Mouse (Mus musculus) adrenal gland (tissue): ENCODE data around the gene Ifna14.
"Not testable (repeated sequence)": the region's sequence is repeated elsewhere in the genome, so short reads cannot be mapped to it uniquely, and the experiment has no call there.

Experiments
- intact Hi-C: fragments of 180-260 bp; cut with DNase I; formaldehyde crosslinking; loops from one replicate; pipeline ENCODE4 v1.15.1; 2025
- long read RNA-seq, 2 experiments: library from polyadenylated mRNA; unstranded; transcript quantifications; one replicate each; pipeline ENCODE4 v2.0.0; 2020; ENCODE audit warnings: borderline replicate concordance in 1 of 2; ENCODE audit not compliant: insufficient replicate concordance in 1 of 2

Ifna14 gene
- long read RNA-seq, experiment 1, result 0 reads
- long read RNA-seq, experiment 2, result 0 reads

DNA sequence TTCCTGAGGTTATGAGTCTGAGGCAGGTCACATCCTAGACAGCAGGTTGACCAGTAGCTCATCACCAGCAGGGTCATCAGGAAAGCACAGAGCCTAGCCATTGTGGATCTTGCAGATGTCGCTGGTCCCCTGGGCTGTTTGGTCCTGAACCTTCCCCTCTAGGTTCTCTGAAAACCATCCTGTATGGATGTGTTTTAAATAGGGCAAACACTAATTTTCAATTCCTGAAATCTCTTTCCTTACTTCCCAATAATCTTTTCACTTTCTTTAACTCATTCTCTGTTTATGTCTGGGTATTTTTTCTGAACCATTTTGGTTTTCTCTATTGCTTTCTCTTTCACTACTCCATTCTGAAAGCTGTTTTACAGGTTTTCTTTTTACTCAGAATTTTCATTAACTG is at the start of gene Ifna14:
Gene Ifna14, minus strand, starts transcription at position 101 of the 400 bp plus-strand sequence.
- intact Hi-C loops, result no loop called here

DNA sequence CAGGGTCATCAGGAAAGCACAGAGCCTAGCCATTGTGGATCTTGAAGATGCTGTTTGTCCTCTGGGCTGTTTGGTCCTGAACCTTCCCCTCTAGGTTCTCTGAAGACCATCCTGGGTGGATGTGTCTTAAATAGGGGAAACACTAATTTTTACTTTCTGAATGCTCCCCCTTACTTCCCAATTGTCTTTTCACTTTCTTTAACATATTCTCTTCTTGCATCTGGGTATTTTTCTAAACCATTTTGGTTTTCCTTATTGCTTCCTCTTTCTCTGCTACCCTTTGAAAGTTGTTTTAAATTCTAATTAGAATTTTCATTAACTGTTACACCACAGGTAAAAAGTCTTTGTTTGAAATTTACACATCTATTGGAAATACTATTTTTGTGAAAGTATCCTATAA is 31.7 kb upstream of the Ifna14 start, which contains the start of gene Ifna12:
Gene Ifna12, minus strand, starts transcription at position 101 of the 400 bp plus-strand sequence.
- intact Hi-C loops, result no loop called here

DNA sequence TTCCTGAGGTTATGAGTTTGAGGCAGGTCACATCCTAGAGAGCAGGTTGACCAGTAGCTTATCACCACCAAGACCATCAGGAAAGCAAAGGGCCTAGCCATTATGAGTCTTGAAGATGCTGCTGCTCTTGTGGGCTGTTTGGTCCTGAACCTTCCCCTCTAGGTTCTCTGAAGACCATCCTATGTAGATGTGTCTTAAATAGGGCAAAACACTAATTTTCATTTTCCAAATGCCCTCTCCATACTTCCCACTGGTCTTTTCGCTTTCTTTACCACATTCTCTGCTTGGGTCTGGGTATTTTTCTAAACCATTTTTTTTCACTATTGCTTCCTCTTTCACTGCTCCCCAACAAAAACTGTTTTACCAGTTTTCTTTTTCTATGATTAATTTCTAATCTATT is 20.7 kb upstream of the Ifna14 start, which contains the start of gene Ifna9:
Gene Ifna9, minus strand, starts transcription at position 101 of the 400 bp plus-strand sequence.
- intact Hi-C loops, result no loop called here

DNA sequence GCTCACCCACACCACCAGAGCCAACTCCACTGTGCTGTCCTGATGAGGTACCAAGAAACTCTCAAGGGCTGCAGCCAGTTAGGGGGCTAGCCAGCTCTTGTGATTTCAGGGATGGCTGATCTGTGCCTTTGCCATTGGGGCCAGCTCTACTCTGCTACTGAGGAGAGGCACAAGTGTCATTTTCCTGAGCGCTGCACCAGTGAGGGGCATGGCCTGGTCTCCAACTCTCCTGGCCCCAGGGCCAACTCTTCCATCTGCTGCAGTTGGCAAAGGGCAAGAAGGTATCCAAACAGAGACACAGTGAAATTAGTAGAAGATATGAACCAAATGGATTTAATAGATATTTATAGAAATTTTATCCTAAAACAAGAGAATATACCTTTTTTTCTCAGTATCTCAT is 9.8 kb downstream of the Ifna14 start:
- intact Hi-C loops, result no loop called here

DNA sequence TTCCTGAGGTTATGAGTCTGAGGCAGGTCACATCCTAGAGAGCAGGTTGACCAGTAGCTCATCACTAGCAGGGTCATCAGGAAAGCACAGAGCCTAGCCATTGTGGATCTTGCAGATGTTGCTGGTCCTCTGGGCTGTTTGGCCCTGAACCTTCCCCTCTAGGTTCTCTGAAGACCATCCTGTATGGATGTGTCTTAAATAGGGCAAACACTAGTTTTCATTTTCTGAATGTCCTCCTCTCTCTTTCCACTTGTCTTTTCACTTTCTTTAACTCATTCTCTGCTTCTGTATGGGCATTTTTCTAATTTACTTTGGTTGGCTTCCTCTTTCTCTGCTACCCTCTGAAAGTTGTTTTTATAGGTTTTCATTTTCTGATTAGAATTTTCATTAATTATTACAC is 13.5 kb downstream of the Ifna14 start, which contains the start of gene Ifna15:
Gene Ifna15, minus strand, starts transcription at position 101 of the 400 bp plus-strand sequence.
- intact Hi-C loops, result not testable (repeated sequence)

DNA sequence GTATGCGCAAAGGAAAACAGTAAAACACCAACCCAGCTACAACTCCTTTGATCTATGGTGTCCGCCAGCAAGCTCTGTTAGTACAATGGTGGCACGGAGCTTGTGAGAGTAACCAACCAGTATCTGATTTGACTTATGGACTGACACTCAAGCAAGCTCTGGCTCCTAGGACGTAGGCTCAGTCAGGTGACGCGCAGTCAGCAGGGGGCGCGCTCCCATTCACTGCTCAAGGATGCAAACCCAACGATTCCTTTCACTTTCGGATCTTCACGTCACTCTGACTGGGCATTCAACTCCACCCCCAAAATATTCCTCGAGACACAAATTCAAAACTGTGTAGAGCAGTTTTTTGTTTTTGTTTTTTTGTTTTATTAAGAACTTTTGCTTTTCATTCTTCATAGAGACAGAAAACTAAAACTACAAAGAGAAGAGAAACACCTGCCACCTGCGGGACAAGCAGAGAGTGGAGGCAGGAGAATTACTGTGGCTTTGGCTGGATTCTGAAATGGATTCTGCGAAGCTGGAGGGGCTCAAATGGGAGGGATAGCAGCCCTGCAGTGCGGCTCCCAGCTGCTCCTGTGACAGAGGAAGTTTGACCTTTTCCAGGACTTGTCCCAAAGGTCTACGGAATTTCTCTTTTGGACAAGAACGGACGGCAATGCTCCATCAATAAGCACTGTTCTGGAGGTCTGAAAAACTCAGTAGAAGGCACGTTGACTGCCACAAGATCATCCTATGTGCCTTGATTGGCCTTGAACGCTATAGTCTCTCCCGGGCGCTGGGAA is 21.2 kb downstream of the Ifna14 start:
- intact Hi-C loops, result no loop called here

DNA sequence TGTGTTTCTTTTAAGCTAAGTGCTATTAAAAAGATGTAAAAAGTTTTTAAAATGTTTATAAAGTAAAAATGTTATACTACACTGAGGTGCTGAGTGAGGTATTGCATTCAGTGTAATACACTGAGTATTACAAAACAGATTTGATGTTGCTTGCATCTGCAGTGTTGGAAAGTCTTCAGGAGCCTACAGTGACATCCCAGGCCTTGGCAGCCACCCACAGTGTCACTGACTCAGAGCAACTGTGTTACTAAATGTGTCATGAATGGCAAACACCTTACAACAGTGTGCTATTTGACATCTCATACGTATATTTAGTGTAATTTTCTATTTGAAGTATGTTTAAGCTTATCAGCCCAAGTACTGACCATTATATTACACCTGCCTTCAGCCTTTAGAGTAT is 23.6 kb downstream of the Ifna14 start:
- intact Hi-C loops, result no loop called here

DNA sequence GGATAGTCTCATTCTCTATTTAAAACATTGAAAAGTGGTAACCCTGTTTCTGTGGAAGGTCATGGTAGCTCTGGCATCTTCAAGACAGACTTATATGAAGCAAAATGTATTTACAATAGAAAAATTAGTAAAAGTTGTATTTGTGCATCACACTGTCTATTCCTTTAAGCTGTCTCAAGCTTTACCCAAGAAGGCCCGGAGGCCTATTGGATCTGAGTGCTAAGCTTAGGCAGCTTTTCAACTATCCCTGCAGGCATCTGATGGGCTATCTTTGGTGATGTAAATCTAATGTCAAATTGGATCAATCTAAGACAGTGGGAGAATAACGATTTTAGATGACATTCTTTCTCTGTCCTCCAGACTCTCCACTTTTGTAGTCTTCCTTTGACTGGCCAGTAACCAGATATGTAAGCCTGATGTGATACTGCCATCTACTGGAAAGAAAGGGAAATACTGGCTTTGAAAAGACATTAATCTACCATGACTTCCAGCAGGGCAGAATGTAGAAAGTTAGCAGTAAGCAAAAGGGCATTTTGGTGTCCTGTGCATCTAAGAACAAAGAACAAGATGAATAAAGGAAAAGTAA is 27.9 kb downstream of the Ifna14 start:
- intact Hi-C loops, result loop anchor here (2.0 to 5.0 kb wide), 3 partner anchors 21 to 506 kb away; partner anchors contain the start of gene Ifnb1

DNA sequence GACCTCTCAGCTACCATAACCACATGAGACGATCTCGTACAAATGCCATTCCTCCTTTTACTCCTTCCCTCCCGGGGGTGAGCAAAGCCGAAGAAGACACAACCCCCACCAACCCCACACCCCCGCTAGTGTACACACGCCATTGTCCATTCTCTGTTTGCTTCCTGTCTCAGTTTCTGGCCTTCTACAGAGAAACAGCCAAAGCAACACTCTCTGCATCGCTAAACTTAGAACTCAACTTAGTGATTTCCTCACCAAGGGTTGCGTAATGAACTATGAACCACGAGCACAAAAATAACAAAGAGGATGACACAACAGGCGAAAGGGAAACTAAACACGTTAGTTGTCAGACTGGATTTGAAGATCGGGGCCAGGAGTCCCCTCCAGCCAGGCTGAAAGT is 34.3 kb downstream of the Ifna14 start:
- intact Hi-C loops, result no loop called here

DNA sequence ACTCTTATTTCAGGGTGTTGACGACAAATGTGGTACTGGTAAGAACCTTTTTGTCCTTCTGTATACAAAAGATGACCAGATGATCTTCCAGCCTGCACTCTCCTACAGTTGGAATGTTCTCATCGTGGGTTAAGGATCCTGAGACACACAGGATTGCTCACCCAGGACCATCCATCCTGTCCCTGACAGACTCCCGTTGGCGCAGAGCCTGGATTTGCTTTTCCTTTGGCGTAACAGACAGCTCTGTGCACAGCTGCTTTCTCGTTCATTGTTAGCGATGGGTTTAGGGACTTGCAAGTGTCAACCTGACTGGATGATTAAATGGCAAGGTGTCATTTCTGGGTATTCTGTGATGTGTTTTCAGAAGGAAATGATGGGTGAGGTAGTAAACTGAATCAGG is 35.0 kb downstream of the Ifna14 start:
- intact Hi-C loops, result no loop called here

DNA sequence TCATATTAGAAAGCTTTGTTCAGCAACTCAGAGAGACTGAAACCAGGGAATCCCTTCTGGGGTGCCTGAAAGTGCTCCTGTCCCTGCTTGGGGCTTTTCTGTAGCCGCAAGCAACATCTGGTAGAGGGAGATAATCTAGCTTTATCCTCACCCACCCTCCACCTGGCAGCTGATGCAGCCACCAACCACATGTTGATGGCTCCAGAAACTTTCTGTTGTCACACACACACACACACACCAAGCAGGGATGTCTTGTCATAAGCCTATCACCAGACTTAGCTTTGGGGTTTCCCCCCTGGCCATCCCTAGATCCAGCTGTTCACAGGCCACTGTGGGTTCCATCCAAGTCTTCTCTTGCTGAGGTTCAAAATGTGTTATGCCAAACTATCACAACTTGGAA is 35.9 kb downstream of the Ifna14 start:
- intact Hi-C loops, result no loop called here

DNA sequence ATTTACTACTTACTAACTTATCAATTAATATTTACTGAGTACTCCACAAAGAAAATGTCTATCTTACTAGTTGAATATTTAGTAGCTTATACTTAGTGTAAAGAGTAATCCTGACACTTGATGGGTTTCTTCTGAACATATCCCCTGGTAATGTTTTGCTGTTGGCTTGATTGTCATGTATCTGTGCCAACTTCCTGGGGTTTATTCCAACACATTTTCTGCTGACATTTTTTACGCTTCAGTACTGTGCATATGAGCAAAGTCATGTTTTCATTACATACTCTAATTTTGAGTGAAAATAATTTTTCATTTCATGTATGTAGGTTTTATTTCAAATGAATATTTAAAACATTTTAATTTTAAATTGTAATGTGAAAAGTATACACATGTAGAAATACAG is 36.7 kb downstream of the Ifna14 start:
- intact Hi-C loops, result no loop called here

DNA sequence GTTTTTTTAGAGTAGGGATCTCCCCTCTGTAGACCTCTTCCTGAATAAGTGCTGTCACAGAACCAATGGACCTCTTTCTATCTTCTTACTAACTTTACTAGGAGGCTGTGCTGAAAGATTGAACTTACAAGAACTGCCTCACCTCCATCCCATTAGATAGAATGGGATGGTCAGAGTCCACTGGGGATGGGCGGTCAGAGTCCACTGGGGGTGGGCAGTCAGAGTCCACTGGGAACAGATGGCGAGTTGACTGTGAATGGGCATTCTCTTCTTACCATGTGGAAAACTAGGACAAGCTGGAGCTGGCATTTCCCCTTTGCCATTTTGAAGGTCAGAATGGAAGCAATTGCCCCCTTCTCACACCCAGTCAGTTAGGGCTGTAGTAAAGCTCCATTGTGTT is 38.1 kb downstream of the Ifna14 start:
- intact Hi-C loops, result no loop called here

DNA sequence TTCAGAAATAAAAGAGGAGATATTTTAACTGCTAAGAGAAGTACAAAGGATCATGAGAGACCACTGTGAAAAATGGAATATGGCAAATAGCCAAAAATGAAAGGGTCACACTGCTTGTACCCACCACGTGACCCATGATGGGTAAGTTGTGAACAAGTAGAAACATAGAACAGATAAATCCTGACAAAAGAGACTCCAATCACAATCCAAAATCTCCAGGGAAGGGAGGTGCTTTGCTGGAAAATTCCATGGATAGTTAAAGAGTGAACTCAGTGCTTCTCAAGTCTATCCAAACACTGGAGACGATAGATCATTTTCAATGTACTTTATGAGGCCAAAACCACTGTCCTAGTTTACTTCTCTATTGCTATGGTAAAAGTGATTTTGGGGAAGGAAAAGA is 40.7 kb downstream of the Ifna14 start:
- intact Hi-C loops, result no loop called here

DNA sequence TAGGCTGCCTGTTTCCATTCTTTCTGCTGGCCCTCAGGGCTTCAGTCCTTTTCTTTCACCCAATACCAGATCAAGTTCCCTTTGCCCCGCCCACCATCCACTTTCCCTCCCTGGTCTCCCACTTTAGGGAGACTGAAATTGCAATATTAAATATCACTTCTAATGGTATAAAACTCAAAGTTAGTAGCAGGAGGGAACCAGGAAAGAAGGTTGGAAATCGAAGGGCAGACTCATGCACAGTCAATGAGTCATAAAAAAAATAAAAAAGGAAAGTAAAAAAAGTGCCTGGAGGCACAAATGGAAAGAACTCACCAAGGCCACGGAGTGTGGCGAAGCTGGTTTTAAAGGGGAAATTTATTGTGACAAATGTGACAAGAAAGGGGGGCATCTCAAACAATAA is 41.3 kb downstream of the Ifna14 start:
- intact Hi-C loops, result no loop called here

DNA sequence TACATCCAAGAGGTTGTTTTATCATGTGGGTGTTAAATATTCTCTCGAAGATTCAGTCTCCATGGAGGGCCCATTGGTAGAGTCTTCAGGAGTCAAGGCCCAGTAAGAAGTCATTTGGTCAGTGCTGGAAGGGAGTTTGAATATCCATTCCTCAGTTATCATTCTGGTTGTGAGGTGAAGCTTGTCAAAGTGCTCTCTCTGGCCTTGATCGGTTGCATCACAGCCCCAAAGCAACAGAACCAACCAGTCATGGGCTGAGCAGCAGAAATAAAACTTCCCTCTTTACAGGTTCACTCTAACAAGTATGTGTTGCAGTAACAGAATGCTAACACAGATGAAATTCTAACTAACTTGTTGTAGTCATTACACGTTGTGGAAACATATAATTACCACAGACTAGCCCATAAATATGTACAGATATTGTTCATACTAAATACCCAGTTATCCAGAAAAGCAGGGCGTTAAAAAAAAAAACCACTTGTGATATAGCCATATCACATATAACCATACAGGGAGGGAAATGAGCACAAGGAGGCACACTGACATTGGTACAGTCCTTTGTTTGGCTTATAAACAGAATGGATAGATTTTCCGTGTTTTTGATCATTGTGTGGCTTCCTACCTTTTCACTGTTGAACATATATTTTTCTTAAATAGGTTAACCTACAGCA is 45.1 kb downstream of the Ifna14 start:
- intact Hi-C loops, result no loop called here

DNA sequence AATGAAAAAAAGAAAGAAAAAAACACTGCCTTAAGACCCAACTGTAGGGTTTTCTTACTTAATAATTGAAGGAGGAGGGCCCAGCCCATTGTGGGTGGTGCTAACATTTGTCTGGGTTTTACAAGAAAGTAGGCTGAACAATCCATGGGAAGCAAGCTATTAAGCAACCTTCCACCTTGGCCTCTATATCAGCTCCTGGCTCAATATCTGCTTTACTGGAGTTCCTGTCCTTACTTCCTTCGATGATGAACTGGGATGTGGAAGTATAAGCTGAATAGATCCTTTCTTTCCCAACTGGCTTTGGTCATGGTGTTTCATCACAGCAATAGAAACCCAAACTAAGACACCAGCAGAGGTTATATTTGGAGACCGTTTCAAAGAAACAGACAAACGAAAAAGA is 46.2 kb downstream of the Ifna14 start:
- intact Hi-C loops, result no loop called here

DNA sequence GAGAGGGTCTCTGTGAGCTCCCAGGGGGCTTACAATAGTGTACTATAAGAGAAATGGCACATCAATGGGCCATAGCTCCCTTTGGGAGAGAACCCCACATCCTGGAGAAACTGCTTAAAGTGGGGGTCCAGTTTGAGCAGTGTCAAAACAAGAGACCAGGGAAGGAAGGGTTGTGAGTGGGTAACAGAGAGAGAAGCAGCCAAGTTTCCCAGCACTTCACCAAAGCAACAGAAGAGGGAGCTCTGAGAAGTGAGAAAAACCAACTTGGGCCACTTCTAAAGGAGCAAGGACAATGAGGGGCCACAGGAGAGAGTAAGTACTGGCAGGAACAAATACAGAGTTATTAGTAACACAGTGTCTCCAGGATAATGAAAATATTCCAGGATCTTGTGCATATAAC is 48.4 kb downstream of the Ifna14 start:
- intact Hi-C loops, result loop anchor here (2.0 kb wide), 1 partner anchor 22 kb away; no protein-coding TSS in a partner anchor

DNA sequence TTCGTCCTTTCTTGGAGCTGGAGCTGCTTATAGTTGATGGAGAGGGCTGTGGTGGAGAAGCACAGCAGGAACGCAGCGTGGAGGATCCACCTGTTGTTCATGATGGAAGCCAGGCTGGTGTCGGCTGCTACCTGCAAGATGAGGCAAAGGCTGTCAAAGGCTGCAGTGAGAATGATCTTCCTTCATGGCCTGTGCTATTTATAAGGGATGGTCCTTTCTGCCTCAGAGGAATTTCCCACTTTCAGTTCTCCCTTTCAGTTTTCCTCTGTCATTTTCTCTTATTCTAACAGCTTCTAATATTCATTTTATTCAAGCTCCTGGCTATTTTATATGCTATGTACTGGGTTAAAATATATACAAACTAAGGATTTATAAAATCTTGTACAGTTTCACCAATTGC is 48.9 kb downstream of the Ifna14 start, which contains the start of gene Ifnb1:
Gene Ifnb1, minus strand, starts transcription at position 101 of the 400 bp plus-strand sequence.
- intact Hi-C loops, result loop anchor here (2.0 kb wide), 1 partner anchor 22 kb away; no protein-coding TSS in a partner anchor
